Mouse (Mus musculus) left cerebral cortex, adult 9 months (tissue): ENCODE results near the gene Adamtsl4.

Experiments used
- DNase-seq, 2 experiments: peaks; one replicate each; pipeline ENCODE4 v3.0.0; 2022; ENCODE audit warnings: low spot score in 2 of 2

The Adamtsl4 gene

DNA sequence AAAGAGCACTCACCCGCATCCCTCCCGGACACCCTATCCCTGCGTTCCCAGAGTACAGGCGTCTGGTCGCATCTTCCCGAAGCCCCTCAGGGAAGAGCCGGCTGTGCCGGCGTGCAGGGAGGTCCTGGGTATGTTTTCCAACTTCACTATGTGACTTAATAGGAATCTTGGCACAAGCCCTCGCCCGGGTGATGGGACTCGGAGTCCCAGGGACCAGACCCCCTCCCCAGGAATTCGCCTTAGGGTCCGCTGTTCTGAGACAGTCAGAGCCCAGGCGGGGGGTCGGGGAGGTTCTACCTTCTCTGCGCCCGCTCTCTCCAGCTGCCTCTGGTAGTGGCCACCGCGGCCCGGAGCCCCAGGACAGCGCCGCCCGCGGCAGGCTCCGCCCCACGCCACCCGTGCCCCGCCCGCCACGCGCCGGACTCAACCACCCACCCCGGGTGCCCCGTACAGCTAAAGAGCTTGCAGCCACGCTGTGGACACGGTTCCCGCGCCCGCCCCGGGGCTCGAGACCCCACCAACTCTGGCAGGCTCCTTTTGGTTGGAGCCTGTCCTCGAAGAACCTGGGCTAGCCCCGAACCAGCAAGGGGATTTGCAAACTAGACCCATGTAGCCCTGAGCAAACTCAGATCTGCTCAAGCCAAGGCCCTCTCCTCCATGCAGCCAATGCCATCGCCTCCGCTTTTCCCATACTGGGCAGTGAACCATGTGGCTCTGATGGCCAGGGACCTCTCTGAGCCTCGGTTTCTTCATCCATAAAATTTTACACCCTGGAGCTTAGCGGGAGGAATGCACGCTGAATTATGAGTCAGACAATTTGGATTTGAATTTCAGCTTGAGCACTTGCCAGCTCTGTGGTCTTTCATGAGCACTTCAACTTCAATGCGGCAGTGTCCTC lies at the start of gene Adamtsl4:
Adamtsl4 (minus strand) TSS at position 394 of the 898 bp plus-strand sequence.
- DNase-seq = peak in 1 of 2 experiments; percentile 33

GRCm38 (mm10) chr3:95735071-95735670 lies 47.5 kb upstream of the Adamtsl4 start:
- no peak for DNase-seq

GRCm38 (mm10) chr3:95734092-95734702 lies 46.5 kb upstream of the Adamtsl4 start:
- no peak for DNase-seq

DNA sequence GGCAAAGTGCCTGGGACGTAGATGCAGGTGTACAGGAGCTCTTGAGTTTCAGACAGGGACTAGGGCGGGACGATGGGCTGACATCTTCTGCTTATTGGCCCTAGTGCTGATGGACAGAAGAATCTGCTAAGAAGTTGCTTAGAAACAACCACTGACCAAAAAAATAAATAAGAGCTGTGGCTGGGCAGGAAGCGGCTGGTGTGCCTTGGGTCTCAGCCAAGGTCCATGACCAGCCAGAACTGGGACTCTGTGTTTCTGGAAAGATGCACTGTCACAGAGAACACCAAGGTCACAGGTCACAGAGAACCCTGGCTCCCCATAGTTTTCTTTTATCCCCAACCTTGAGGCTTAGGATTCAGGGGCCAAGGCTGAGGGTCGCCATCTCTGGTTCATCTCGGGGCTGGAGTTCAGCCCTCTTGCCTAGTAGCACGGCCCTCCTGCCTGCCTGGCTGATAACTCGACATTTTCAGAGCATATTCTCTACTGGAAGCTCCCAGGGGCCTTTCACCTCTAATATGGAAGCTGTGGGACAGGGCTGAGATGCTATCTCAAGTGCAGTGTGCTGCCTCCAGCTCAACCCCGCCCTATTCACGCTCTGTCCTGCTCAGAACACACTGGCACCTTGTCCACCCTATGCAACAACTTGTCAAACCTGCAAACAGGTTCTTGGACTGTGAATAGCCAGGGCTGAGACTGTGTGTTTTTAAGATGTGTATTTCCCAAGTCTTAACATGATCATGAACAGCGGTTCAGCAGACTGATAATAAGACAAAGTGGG lies 45.2 kb upstream of the Adamtsl4 start:
- no peak for DNase-seq

DNA sequence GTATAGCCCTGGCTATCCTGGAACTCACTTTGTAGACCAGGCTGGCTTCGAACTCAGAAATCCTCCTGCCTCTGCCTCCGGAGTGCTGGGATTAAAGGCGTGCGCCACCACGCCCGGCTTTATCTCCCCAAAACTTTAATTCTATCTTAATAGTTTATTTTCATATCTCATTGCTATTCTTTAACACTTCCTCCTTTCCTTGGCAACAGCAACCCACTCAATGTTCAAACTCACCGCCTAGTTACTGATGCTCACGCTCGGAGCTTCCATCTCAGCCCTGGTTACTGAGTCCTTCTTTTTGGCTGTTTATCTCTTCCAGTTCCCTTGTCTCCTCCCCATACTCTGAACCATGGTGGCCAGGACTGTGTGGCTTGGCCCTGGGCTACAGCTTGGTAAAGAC lies 44.6 kb upstream of the Adamtsl4 start:
- peak in 1 of 2 experiments; percentile 28 for DNase-seq

GRCm38 (mm10) chr3:95731802-95732201 lies 44.1 kb upstream of the Adamtsl4 start:
- no peak for DNase-seq

DNA sequence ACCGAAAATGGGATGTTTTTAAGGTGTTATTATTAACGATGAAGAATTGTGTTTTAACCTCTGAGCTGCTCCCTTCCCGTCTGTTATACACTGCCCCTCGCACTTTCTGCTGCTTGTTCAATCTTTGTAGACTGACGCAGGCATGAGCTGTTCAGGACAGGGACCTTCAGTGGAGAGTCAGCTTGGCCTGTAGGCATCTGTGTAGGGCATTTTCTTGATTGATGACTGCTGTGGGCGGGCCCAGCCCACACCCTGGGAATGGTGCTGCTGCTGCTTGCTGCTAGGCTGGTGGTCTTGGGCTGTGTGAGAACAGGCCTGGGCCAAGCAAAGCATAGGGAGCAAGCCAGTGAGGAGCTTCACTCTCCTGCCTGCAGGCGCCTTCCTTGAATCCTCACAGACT lies 42.7 kb upstream of the Adamtsl4 start:
- DNase-seq = no peak

- no peak for DNase-seq
Observed at GRCm38 (mm10) chr3:95728906-95729305, 41.2 kb upstream of the Adamtsl4 start.

DNA sequence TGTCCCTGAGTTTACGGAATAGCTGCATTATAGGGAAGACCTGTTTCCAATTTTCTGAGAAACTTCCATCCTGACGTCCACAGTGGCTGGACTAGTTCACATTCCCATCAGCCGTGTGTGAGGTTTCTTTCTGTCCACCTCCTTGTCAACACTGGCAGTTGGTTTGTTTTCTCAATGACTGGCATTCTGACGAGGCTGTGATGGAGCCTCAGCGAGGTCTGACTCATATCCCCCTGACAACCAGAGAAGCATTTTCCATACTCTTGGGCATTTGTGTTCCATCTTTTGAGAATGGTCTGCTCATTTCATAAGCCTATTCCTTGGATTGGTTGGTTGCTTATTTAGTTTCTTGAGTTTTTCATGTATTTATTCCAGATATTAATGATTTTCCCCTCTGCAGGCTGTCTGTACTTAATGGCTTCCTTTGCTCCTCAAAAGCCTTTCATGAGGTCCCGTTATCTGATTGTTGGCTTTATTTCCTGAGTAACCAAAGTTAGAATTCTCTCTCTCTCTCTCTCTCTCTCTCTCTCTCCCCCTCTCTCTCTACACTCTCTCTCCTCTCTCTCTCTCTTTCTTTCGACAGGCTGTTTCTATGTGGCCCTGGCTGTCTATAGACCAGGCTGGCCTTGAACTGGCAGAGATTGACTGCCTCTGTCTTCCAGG lies 39.1 kb upstream of the Adamtsl4 start:
- DNase-seq = no peak

DNA sequence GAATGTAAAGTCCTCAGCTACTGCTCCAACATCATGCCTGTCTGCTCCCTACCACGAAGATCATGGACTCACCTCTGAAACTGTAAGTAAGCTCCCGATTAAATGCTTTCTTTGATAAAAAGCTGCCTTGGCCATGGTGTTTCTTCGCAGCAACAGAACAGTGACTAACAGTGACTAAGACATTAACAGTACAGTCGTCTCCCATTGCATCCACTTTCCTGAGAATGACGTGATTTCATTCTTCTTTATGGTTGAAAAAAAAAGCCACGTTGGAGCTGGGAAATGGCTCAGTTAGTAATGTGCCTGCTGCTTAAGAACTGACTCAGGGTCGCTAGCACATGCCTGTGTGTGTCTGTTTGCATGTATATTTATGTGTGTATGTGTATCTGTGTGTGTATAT lies 38.1 kb upstream of the Adamtsl4 start:
- DNase-seq = no peak

DNA sequence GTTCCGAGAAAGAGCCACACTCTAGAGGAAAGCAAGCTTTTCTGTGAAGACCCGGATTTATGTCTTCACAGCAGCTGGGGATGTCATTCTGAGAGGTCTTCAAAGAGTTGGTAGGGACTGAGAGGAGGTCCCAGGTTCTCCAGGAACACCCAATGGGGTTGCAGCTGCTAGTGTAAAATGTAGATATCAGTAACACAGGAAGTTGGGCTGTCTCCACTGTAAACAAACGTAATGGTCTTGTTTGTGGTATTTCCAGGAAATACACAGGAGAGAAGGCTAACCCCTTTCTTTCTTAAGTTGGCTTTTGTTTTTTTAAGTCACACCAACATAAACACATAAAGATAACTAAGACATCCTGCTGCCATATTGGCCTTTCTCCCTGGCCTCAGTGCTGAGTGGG lies 34.7 kb upstream of the Adamtsl4 start:
- no peak for DNase-seq

DNA sequence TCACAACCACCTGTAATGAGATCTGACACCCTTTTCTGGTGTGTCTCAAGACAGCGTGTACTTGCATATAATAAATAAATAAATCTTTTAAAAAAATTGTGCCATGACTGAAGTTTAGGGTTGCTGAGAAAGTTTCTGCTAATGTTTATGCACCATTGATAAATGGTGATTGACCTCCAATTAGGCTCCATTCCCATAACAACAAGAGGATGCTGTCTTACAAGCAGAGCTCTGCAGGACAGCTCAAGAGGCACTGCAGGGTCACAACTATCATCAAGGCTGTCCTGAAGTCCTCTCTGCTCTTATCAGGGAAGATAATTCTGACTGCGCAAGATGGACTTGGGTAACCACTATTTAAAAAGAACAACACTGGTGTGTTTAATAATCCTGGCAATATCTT lies 30.4 kb upstream of the Adamtsl4 start:
- no peak for DNase-seq

GRCm38 (mm10) chr3:95716075-95716474 lies 28.4 kb upstream of the Adamtsl4 start:
- no peak for DNase-seq

- no peak for DNase-seq
Observed at GRCm38 (mm10) chr3:95709967-95710366, 22.2 kb upstream of the Adamtsl4 start.

GRCm38 (mm10) chr3:95709044-95709443 lies 21.3 kb upstream of the Adamtsl4 start:
- DNase-seq = no peak

GRCm38 (mm10) chr3:95707497-95707896 lies 19.8 kb upstream of the Adamtsl4 start:
- DNase-seq = no peak

DNA sequence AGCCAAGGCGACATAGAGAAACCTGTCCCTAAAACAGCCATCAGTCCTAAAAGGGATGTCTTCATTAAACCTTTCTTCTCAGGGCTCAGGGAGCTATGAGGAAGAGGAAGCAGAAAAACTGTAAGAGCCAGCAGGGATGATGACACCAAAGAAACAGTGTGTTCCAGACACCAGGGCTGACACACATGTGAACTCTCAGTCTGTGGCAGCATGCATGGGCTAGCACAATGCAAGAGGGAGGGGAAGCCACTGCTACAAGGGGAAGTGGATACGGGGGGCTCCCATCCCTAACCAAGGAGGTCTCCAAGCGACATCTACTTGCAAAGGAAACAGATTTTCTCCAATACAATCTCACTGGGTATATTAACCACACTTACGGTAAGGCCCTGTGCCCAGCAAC lies 18.6 kb upstream of the Adamtsl4 start:
- DNase-seq = no peak

DNA sequence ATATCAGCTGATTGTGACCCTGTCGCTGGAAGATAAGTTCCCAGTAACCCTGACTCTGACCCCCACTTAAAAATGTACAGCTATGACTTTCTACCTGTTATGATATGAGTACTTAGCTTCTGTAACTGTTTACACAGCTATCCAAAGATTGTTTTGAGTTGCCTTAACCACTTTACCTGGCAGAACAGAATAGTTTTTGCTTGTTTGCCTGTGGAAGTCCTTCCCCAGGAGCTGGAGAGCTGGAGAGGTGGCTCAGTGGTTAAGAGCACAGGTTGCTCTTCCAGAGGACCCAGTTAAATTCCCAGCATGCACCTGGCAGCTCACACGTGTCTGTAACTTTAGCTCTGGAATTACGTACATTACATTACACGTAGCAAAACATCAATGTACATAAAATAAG lies 16.9 kb upstream of the Adamtsl4 start:
- DNase-seq = no peak

GRCm38 (mm10) chr3:95703276-95703675 lies 15.6 kb upstream of the Adamtsl4 start:
- no peak for DNase-seq

DNA sequence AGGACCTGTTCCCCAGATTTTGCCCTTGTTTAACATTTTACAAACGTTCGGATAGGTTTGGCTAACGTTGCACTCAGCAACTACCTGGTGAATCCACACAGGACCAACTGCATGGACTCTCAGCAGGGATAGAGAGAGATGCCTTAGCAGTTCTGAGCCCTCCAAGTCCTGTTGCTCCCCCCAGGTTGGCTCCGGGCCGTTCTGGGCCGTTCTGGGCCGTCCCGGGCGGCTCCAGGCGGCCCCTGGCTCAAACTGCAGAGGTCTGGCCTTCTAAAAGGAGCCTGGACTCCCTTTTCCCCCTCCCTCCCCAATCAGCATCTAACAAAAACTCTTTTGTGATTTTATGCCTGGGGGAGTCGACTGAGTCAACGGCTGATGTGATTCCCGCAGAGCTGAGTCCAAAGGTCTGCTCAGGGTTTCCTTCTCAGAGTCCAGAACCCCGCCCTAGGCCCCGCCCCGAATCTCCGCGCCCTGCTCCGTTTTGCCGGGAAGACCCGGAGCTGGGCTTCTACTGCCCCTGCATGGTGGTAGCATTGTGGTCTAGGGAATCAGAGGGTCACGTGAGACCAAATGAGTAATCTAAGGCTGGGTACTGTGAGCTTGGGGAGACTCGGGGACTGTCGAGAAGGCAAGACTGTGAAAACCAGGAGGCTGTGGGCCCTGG lies 14.3 kb upstream of the Adamtsl4 start:
- peak; percentile 38 to 56 for DNase-seq

GRCm38 (mm10) chr3:95701085-95701484 lies 13.4 kb upstream of the Adamtsl4 start:
- no peak for DNase-seq
